Mouse (Mus musculus) megakaryocyte progenitor cell, adult 5-6 weeks (primary cell): ENCODE results near the gene Cdk7. TPM values are rescaled to one million over a fixed set of nuclear protein-coding genes. Genes with fewer than 3 reads are reported as not detected.
A peak's percentile ranks its signal among the peaks of the same experiment; 100 is the strongest.
"Not testable (repeated sequence)": the region's sequence is repeated elsewhere in the genome, so short reads cannot be mapped to it uniquely, and the experiment has no call there.

ENCODE experiments used
- ATAC-seq: replicated peaks from 2 replicates; pipeline ENCODE4 v1.8.0; 2016; ENCODE audit warnings: mild to moderate bottlenecking, moderate TSS enrichment, inconsistent platforms; ENCODE audit not compliant: poor library complexity
- total RNA-seq, 2 experiments: library from RNA; stranded (forward) in 1 of 2; stranded (reverse) in 1 of 2; fragments of 157-497, 149-512 nt in 1 of 2; fragments of 200-1000 nt in 1 of 2; gene quantifications; 2 replicates each; pipeline versions ENCODE4 v1.2.3 to v1.2.4; 2015 to 2017

The Cdk7 gene
- total RNA-seq (2015): 55.6 and 55.9 TPM in 2 replicates
- 51.1 and 56.8 TPM in 2 replicates for total RNA-seq (2017)

DNA sequence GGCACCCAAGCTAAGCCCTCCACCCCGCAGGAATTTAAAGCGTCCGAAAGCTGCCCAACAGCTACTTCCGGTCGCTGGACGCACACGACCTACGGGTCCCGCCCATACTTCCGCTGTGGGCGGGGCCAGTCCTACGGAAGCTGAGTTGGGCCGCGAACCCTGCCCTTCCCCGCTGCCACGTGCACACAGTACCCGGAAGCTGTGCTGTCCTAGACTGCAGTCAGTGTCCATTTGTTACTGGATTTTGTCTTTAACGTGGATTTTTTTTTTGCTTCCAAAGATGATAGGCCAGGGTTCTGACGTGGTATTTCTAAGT lies at the start of gene Cdk7:
Gene Cdk7 (minus strand): TSS at position 79 of the 316 bp plus-strand sequence.
- peak; percentile 99 for ATAC-seq

DNA sequence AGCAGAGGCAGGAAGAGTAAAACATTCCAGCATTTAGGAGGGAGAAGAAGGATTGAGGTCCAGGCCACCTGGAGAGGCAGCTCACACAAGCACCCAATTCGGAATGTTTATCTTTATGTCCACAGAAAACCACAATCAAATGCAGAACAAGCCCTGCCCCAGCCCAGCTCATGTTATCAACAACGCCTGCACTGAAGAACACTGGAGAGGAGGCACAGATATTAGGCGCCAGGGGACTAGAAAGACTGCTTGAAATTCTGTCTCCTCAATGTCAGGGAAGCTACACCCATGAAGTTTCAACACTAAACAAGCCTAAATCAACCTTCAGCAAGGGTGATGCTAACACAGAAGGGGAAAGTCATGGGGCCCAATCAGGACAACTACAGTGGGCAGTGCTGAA lies 46.8 kb upstream of the Cdk7 start:
- ATAC-seq: peak; percentile 76

DNA sequence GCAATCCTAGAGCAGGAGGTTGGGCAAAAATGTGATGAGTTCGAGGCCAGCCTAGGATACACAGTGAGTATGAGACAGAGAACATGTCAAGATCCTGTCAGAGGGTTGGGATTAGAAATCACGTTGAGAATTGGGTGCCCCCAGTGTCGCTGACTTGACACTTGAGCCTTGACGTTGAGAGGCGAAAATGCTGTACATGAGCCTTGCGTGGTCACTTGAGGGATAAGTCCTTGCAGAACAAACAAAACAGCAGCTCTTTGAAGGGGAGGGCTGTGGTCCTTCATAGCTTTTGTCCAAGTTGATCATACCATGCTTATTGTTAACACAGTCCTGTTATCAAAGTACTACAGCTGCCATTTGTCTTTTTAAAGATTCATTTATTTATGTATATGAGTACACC lies 46.0 kb upstream of the Cdk7 start:
- no peak for ATAC-seq

DNA sequence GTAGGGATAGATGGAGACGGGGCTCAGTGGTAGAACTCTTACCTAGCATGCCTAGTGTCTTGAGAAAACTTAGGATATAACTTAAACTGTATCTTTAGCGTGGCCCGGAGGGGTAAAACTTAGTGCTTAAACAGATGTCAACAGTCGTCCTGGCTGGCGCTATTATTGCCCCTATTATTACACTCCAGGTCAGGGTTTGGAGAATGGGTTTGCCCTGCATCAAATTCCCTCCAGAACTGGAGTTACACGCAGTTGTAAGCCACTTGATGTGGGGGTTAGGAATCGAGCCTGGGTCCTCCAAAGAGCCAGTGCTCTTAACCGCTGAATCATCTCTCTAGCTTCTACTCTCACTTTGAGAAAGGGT lies 45.3 kb upstream of the Cdk7 start:
- ATAC-seq: no peak

DNA sequence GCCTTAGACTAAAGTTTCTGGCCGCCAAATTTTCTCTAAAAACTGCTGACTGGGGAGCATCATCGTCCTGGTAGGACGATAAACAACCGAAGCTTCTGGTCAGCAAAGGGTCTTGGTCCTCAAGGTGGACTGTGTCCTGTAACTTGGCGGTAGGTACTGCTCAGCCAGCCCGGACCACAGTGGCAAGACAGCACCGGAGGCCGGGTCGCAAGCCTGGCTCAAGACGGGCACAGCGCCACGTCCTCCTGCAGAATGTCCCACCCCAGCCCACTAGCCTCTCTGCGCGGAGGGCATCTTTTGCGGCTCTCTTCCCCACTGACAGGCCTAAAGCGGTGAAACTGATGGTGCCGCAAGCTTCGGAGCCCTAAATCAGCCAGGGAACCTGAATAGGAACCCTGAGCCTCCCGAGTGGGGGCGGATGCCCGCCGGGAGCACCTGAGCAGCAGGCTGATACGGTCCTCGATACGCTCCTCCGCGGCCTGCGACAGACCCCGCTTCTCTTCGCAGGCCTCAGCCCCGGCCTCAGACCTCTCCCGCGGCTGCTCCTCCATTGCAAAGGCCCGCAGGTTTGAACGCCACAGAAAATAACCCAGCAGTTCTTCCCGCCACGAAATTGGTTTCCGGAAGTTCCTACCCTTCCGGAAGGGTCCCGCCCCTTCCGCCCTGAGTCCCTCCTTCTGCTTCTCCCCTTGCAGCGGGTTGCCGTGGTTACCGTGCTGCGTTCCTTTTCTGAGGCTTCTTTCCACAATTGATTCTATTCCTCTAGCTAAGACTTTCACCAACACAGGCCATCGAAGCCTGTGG lies 44.7 kb upstream of the Cdk7 start, which contains the start of gene Cenph:
Gene Cenph (minus strand): TSS at position 648 of the 804 bp plus-strand sequence.
- ATAC-seq: peak; percentile 84

DNA sequence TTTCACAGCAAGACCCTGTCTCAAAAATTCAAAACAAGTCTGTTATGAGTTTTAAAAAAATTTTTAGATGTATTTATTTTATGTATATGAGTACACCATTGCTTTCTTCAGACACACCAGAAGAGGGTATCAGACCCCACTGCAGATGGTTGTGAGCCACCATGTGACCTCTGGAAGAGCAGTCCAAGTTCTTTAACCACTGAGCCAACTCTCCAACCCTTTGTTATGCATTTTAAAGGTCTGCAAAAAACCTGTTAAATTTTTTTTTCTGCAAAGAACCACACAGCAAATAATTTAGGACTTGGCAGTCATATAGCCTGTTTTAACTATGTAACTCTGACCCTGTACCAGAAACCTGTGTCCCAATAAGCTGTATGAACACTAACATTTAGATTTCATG lies 44.0 kb upstream of the Cdk7 start:
- no peak for ATAC-seq

DNA sequence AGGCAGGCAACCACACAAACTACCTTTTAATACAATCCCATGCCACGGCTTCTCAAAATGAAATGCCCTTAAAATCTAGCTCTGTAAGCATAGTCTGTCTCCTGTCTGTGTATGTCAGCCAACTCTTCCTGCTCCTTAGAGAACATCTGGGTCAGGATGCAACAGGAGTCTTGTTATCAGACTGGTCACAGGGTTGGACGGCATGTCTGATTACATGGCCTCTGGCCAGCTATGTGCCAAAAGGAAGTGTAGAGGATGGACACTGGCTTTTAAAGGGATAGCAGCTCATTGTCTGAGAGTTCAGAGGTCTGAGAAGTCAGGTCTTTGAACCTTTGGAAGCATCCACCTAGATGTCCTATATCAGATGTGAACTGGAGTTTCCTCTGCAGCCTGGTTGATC lies 24.6 kb upstream of the Cdk7 start:
- ATAC-seq: 0 out of 2 replicates have a peak, but pooled peaks have one; percentile 22

DNA sequence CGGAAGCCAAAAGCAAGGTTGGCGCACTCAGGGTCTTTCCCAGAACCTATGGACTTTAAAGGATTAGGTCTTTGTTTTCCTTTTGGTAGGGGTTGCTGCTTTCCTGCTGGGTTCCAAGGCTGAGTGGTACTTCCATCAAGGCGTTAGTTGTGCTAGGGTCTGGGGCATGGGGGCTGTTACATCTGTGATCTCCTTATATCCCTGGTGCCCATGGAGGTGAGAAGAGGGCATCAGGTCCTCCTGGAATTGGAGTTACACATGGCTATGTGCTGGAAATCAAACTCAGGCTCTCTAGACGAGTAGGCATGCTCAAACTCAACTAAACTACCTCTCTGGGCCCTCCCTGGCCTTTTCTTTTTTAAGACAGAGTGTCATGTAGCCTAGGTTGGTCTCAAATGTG lies 23.4 kb upstream of the Cdk7 start:
- no peak for ATAC-seq

DNA sequence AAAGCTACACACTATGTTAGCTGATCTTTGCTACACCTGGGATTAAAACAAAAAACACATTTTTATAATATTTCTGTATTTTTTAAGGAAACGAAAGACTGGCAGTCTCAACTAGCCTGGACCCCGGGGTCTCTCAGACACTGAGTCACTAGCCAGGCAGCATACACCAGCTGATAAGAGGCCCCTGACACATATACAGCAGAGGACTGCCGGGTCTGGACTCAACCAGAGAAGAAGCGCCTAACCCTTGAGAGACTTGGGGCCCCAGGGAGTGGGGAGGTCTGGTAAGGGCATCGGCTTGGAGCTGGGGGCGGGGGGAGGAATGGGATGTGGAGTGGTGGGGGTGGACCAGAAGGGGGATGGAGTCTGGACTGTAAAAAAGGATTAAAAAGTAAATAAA lies 22.3 kb upstream of the Cdk7 start:
- no peak for ATAC-seq

DNA sequence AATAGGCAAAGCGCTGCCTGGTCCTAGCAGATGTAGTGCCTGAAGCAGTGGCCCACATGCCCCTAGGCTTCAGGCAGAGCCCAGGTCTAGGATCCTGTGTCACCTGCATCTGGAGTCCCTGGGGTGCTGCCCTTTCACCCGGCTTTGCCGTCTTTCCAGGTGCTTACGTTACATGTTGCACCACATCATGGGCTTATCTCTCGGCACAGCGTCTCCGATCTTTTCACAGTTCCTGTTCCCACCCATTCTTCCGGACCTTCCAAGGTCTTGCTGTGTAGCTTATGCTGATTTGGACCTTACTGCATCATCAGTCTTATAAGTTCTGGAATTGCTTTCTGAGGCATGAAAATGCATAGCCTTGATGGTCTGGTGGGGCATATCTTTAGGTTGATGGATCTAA lies 21.8 kb upstream of the Cdk7 start:
- no peak for ATAC-seq

DNA sequence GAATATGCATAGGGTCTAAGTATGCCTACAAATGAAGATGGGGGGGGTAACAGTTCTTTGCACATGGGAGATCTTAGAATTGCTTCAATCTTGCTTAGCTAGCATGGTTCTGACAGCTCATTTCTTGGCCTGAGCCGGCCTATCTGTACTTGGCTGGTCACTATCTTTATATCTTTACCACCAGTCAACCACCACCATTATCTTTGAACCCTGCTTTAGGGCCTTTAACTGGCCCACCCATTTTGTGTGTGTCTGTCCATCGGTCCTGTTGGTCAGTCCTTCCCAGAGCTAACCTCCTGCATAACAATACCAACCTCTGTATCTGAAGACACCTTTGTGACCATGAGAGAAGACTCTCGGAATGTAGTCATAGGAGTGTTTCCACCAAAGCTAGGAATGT lies 20.7 kb upstream of the Cdk7 start:
- peak; percentile 2; the same call in 1 of the 2 replicates for ATAC-seq

DNA sequence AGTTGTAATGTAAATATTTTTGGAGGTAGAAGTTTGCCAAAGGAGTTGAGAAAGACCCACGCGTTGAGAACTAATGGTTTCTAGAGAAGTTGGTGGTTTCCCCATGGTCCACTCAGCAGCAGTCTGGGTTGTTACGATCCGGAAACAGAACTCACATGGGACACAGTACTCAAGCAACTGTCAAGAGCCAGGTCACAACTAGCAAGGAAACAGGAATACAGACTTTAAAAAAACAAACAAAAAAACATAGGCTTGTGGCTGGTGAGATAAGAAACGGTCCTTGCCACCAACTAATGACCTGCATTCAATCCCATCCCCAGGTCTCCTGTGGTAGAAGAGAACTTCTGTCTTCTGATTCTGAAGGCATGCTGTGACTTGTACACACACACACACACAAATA lies 20.1 kb upstream of the Cdk7 start:
- ATAC-seq: peak; percentile 74

DNA sequence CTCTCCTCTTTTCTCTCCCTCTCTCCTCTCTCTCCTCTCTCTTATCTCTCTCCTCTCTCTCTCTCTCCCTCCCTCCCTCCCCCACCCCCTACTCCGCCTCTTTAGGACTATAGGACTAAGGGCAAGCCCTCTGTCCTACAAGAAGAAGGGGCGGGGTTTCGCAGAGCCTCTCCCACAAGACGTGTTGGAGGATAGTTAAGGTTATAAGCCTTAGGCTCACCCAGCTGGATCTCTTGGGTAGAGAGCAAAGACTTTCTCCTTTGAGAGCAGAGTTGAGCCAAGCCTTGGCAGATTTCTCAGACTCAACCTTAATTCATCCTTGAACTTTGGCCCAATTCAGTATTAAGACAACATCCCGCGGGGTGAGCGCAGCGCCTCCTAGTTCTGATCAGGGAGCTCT lies 17.9 kb upstream of the Cdk7 start:
- no peak for ATAC-seq

DNA sequence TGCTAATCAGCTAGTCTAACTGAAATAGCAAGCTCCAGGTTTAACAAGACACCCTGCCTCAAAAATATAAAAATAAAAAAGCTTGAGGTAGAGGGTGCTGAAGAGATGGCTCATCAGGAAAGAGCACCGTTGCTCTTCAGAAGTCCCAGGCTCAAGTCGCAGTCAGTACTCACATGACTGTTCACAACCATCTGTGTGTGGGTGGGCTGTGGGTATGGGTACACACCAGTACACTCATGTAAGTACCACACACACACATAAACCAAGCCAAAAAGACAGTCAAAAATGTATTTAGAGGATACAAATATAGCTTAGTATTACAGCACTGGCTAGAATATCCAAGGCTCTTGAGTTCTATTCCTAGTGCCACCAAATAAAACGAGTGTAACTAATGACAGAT lies 15.4 kb upstream of the Cdk7 start:
- ATAC-seq: no peak

DNA sequence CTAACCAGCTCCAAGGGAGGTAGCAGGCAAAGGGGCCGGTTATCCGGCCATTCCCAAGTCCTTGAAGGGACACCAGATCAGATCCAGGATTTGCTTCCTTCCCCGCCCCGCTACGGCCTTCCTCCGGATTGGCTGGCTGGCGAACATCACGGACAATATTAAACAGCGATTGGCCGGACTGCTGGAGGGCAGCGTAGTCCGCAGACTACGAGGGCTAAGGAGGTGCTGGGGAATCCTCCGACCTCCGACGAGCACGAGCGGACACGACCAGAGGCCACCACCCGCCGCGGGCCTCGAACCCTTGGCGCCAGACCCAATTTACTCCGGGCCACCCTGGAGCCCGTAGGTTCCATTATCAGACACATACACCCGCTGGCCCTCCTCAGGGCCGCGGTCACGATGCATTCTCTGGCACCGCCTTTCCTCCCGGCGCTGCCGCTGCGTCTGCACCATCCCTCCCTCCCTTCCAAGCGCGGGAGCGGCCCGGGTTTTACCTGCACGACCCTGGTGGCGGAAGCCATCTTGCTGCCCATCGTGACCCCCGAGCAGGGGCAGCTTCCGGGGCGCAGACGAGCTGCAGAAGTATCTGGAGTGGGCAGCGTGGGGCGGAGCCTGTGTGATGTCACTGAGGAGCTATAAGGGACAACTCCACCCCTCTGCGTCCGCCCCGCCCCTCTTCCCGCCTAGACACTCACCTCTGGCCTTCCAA lies 13.5 kb upstream of the Cdk7 start, which contains the start of gene Mrps36:
Gene Mrps36 (minus strand): TSS at position 624 of the 709 bp plus-strand sequence.
- ATAC-seq: peak; percentile 88

DNA sequence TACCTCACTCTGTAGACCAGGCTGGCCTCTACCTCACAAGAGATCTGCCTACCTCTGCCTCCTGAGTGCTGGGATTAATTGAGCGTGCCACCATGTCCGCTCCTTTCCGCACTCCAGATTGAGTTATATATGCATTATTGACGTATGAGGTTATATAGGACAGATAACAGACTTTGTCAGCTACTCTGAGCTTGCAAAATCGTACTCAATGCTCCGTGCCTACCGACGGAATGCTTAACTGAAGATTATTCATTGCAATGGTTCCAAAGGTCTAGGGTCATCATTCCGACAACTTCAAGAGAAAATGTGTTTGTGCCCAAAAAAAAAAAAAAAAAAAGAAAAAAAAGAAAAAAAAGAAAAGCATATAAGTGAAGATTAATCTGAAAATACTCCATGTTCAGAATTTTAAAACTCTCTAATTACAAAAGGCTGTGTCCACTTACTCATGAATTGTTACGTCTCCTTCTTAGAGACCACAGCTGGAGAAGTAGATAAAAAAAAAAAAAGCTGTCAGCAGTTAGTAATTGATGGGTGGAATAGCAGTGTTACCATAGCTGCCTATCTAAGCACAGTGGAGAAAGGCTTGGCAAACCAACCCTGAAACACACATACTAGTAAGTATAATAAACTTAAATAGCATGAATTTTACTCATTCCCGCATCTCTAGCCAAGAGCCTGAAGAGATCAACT lies 12.8 kb upstream of the Cdk7 start:
- peak; percentile 55 for ATAC-seq

DNA sequence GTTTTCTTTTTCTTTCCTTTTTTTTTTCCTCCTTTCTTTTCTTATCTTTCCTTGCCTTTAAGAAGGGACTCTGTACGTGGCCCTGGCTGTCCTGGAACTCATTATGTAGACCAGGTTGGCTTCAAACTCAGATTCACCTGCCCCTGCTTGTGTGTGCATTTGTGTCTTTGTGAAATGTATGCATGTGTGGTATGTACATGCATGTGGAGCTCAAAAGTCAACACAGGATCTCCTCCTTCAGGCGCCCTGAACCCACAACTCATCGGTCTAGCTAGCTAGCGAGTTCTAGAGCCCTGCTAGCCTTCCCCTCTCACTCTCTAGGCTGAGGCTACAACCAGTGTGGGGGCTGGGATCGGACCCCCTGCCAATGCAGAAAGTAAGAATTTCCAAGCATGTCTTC lies 12.1 kb upstream of the Cdk7 start:
- no peak for ATAC-seq

DNA sequence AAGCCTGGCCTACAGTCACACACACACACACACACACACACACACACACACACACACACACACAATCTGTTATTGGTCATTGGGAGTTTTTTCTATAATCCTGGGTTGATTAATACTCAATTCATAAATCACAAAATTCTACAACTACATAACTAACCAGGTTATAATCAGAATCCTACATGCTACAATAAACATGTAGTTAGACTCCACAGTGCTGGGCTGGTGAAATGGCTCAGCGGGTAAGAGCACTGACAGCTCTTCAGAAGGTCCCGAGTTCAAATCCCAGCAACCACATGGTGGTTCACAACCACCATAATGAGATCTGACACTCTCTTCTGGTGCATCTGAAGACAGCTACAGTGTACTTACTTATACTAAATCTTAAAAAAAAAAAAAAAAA lies 2.0 kb upstream of the Cdk7 start:
- ATAC-seq: no peak

DNA sequence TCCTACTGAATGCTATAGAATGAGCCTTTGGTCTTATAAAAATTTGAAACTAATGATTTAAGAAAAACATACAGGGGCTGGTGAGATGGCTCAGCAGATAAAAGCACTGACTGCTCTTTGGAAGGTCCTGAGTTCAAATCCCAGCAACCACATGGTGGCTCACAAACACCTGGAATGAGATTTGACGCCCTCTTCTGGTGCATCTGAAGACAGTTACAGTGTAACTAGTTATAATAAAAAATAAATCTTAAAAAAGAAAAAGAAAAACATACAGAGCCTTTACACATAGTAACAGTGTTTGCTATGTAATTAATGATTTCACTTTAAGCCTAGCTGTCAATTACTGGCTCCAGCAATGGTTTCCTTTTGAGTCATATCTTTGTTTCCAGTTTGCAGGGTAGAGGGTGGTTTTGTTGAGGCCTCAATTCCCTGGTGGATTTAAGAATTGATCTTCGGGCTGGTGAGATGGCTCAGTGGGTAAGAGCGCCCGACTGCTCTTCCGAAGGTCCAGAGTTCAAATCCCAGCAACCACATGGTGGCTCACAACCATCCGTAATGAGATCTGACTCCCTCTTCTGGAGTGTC lies 815 bp upstream of the Cdk7 start:
- not testable (repeated sequence) for ATAC-seq

DNA sequence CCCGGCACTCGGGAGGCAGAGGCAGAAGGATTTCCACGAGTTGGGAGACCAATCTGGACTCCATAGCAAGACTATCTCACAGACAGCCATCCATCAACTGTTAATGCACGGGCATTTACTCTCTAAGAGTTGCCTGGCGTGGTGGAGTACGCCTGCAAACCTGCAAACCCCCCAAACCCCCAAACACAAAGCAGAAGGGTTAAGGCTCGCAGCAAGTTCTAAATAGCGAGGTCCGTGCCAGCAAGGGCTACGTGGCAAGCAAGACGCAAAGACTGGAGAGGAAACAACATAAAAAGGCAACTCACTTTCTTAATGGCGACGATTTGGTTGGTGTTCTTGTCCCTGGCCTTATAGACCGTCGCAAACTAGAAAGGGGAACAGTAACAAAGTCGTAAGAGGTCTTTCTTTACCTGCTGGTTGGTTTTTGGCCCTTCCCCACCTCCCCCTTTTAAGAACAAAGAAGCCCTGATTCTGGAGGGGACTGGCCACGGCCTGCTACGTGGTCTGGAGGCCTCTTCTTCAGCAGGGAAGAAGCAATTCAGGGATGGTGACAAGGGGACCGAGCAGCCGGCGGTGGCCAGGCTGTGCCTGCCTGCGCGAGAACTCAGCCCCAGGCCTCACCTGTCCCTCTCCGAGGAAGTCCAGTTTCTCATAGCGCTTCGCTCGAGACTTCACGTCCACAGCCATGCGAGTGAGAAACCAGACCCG lies 432 bp downstream of the Cdk7 start:
- peak; percentile 59 for ATAC-seq

DNA sequence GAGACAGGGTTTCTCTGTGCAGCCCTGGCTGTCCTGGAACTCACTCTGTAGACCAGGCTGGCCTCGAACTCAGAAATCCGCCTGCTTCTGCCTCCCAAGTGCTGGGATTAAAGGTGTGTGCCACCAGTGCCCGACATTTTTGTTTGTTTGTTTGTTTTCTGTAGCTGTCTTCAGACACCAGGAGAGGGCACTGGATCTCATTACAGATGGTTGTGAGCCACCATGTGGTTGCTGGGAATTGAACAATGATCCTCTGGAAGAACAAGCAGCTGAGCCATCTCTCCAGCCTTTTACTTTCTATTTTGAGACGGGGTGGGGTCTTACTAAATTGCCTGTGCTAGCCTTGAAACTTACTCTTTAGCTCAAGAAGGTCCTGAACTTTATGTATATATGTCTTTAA lies 2.2 kb downstream of the Cdk7 start:
- ATAC-seq: not testable (repeated sequence)
